Mouse (Mus musculus) cerebellum, adult 2 months (tissue): ENCODE measurements around the gene Prkce.

ENCODE experiments used
- CTCF ChIP-seq: fragments of 200-500 bp; IDR thresholded peaks from 2 replicates; pipeline ENCODE4 v1.5.1; 2011; ENCODE audit warnings: low read depth, mild to moderate bottlenecking, control low read depth, low read length, moderate library complexity, borderline replicate concordance; ENCODE audit not compliant: insufficient read depth
- POLR2A ChIP-seq: fragments of 200-500 bp; IDR thresholded peaks from 2 replicates; pipeline ENCODE4 v1.6.1; 2011; ENCODE audit warnings: low read length, control low read depth, borderline replicate concordance; ENCODE audit not compliant: insufficient read depth

DNA sequence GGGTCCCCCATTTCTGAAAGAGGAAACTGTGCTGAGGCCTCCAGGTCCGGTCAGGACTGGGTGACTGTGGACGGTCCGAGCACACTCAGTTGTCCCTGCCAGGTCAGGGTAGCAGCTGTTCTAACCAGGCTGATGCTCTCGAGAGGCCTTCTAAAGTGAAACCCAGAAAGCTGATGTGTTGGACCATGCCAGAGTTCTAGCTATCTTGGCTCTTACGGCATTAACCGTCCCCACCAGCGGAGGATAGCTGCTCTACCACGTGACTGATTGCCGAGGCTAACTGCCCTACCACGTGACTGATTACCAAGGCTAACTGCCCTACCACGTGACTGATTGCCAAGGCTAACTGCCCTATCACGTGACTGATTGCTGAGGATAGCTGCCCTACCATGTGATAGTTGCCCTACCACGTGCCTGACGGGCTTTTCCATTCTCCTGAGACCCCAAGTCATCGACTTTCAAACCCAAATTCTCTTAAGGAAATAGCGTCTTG, 62.6 kb downstream of the Prkce start:
- no peak for TF ChIP-seq CTCF
- no peak for TF ChIP-seq POLR2A
